15 mouse cellular contexts compared by ENCODE assay signal in genomic region chr9:110529002-110529737, GRCm38 (mm10). TPM values are rescaled to one million over a fixed set of nuclear protein-coding genes. Genes with fewer than 3 reads are reported as not detected.
DNase-seq lines count a peak whose midpoint lies in the region; ATAC-seq and TF ChIP-seq lines count a peak whose summit lies in the region.
"Had no signal": no experiment of that assay in that cellular context is flagged by ENCODE, and none has a peak within 500 bp of the region (broad histone marks: within the 10 kb centered on the region; RNA-seq: fewer than 3 reads in every experiment).

No protein-coding gene starts in this region.

- H3K9ac ChIP-seq in lung, embryonic 14.5 days, result no peak overlapping the region
- no peak overlapping the region for H3K9ac ChIP-seq in MEL (ENCODE audit: control insufficient read depth, low read depth, low read length, poor library complexity, severe bottlenecking)
- no peak overlapping the region for H3K9ac ChIP-seq in liver, postnatal 0 days (replicated peaks)
- H3K9ac ChIP-seq: forebrain, embryonic 12.5 days; hindbrain, embryonic 14.5 days; lung, embryonic 15.5 days; neural tube, embryonic 15.5 days had no signal

- TF ChIP-seq RAD21 in MEL (IDR thresholded peaks at IDR 0.05; ENCODE audit: low read depth, low read length), result no peak

- H3K4me1 ChIP-seq in lung, embryonic 14.5 days (ENCODE audit: insufficient read depth), result 0 out of 2 replicates have a peak, but pooled peaks cover 1% of the 10 kb centered on the region
- H3K4me1 ChIP-seq in lung, adult 2 months (ENCODE audit: control insufficient read depth, insufficient read depth, low read length), result peaks cover 11% of the 10 kb centered on the region
- peaks cover 7 to 10% of the 10 kb centered on the region in 2 experiments for H3K4me1 ChIP-seq in MEL (ENCODE audit: control insufficient read depth in 1 of 2, insufficient read depth in 2 of 2, low read length in 2 of 2)
- peaks cover 22% of the 10 kb centered on the region for H3K4me1 ChIP-seq in liver, postnatal 0 days (ENCODE audit: insufficient read depth)

- H3K4me2 ChIP-seq in lung, embryonic 14.5 days, result no peak overlapping the region
- no peak overlapping the region for H3K4me2 ChIP-seq in liver, postnatal 0 days (ENCODE audit: low read depth, low read length)
- H3K4me2 ChIP-seq: forebrain, embryonic 12.5 days; hindbrain, embryonic 14.5 days; lung, embryonic 15.5 days; neural tube, embryonic 15.5 days had no signal

- H3K36me3 ChIP-seq in lung, embryonic 14.5 days (ENCODE audit: insufficient read depth), result no peaks in the 10 kb centered on the region
- H3K36me3 ChIP-seq in MEL (ENCODE audit: control insufficient read depth in 1 of 2, insufficient read depth in 2 of 2, low read length in 2 of 2), result peaks cover 0 to 21% of the 10 kb centered on the region in 2 experiments; a peak in 2 of 4 replicates
- no peaks in the 10 kb centered on the region for H3K36me3 ChIP-seq in liver, postnatal 0 days (replicated peaks; ENCODE audit: insufficient read depth, low read length)
- H3K36me3 ChIP-seq: forebrain, embryonic 12.5 days; lung, embryonic 15.5 days; neural tube, embryonic 15.5 days had no signal

- peaks cover 21% of the 10 kb centered on the region for H3K79me2 ChIP-seq in MEL (ENCODE audit: control insufficient read depth, insufficient read depth, low read length, poor library complexity)

- TF ChIP-seq CTCF in lung, embryonic 14.5 days (IDR thresholded peaks at IDR 0.05; ENCODE audit: low read depth), result no peak
- TF ChIP-seq CTCF in lung, adult 2 months (IDR thresholded peaks at IDR 0.05; ENCODE audit: insufficient read depth, low read length), result no peak
- TF ChIP-seq CTCF in MEL (IDR thresholded peaks at IDR 0.05 in 2 of 3, conservative IDR thresholded peaks at IDR 0.05 in 1 of 3; ENCODE audit: control insufficient read depth in 1 of 3, insufficient read depth in 1 of 3, low read depth in 2 of 3, low read length in 3 of 3, poor library complexity in 1 of 3, severe bottlenecking in 1 of 3), result no peak
- TF ChIP-seq CTCF in liver, postnatal 0 days (IDR thresholded peaks at IDR 0.05; ENCODE audit: low read depth), result no peak

- ATAC-seq in lung, embryonic 14.5 days (ENCODE audit: insufficient read depth), result no peak
- ATAC-seq in liver, postnatal 0 days, result no peak

- 46% methylated on average over 9 of the region's 9 CpGs for WGBS in lung, embryonic 14.5 days
- WGBS in lung, adult 2 months, result 65% methylated on average over 9 of the region's 9 CpGs
- WGBS in liver, postnatal 0 days (ENCODE audit: insufficient replicate concordance), result 71% methylated on average over 9 of the region's 9 CpGs

- no peak overlapping the region for H3K4me3 ChIP-seq in lung, embryonic 14.5 days (ENCODE audit: low read depth, low read length)
- no peak overlapping the region for H3K4me3 ChIP-seq in lung, adult 2 months (replicated peaks; ENCODE audit: extremely low read depth, low read depth, low read length)
- H3K4me3 ChIP-seq in MEL (ENCODE audit: control insufficient read depth in 1 of 2, insufficient read depth in 1 of 2, low read depth in 2 of 2, low read length in 2 of 2), result no peak overlapping the region
- H3K4me3 ChIP-seq in liver, postnatal 0 days (ENCODE audit: low read depth, low read length), result no peak overlapping the region
- H3K4me3 ChIP-seq: forebrain, embryonic 12.5 days; lung, embryonic 15.5 days; neural tube, embryonic 15.5 days had no signal

- H3K27ac ChIP-seq in lung, embryonic 14.5 days (ENCODE audit: low read depth), result no peak overlapping the region
- no peak overlapping the region for H3K27ac ChIP-seq in MEL (ENCODE audit: control insufficient read depth, low read depth, low read length)
- no peak overlapping the region for H3K27ac ChIP-seq in liver, postnatal 0 days (ENCODE audit: low read depth)
- H3K27ac ChIP-seq: forebrain, embryonic 12.5 days; hindbrain, embryonic 14.5 days; lung, embryonic 15.5 days; neural tube, embryonic 15.5 days had no signal

- no peaks in the 10 kb centered on the region for H3K27me3 ChIP-seq in lung, embryonic 14.5 days (ENCODE audit: insufficient read depth, low read length)
- H3K27me3 ChIP-seq in MEL (ENCODE audit: control insufficient read depth in 1 of 2, insufficient read depth in 2 of 2, low read length in 2 of 2), result no peaks in the 10 kb centered on the region
- no peaks in the 10 kb centered on the region for H3K27me3 ChIP-seq in liver, postnatal 0 days (ENCODE audit: insufficient read depth, low read length)
- H3K27me3 ChIP-seq: forebrain, embryonic 12.5 days; lung, embryonic 15.5 days; neural tube, embryonic 15.5 days had no signal

- TF ChIP-seq EP300 in MEL (IDR thresholded peaks at IDR 0.05; ENCODE audit: low read depth in 1 of 2, low read length in 2 of 2), result no peak
- no peak for TF ChIP-seq EP300 in liver, postnatal 0 days (IDR thresholded peaks at IDR 0.05; ENCODE audit: low read depth)

- H3K9me3 ChIP-seq in lung, embryonic 14.5 days (ENCODE audit: low read depth, low read length), result no peaks in the 10 kb centered on the region
- no peaks in the 10 kb centered on the region for H3K9me3 ChIP-seq in MEL (replicated peaks; ENCODE audit: insufficient read depth, low read length)
- H3K9me3 ChIP-seq in liver, postnatal 0 days (ENCODE audit: low read length), result no peaks in the 10 kb centered on the region
- H3K9me3 ChIP-seq: forebrain, embryonic 12.5 days; lung, embryonic 15.5 days; neural tube, embryonic 15.5 days had no signal

- DNase-seq in lung, embryonic 14.5 days, result peak; percentile 9
- DNase-seq in lung, adult 2 months, result no peak
- peak; percentile 39 for DNase-seq in MEL (ENCODE audit: low read depth, low spot score)
- DNase-seq in embryo, embryonic 9.5 days (ENCODE audit: extremely low spot score), result peak; percentile 11
- peak; percentile 19 for DNase-seq in liver, postnatal 0 days
- no peak for DNase-seq in left cerebral cortex, adult 11 months (ENCODE audit: low spot score)
- no peak for DNase-seq in layer of hippocampus, postnatal 36 days
- DNase-seq: adrenal gland, postnatal 14 days; cerebellum, adult 8-10 months; gastrocnemius, postnatal 25 days; thymus, postnatal 25 days had no signal

- TF ChIP-seq POLR2A in lung, adult 2 months (IDR thresholded peaks at IDR 0.05; ENCODE audit: borderline replicate concordance, extremely low read depth, low read depth, low read length), result no peak
- no peak for TF ChIP-seq POLR2A in MEL (IDR thresholded peaks at IDR 0.05; ENCODE audit: control insufficient read depth in 1 of 2, insufficient read depth in 1 of 2, low read depth in 1 of 2, low read length in 2 of 2, poor library complexity in 1 of 2)

TF ChIP-seq in MEL, 35 proteins besides CTCF, POLR2A, EP300 and RAD21:
- 0 out of 2 replicates have a peak, but pooled peaks have one; percentile 31 for TF ChIP-seq ZMIZ1 (IDR thresholded peaks at IDR 0.05; ENCODE audit: low read depth, low read length)
- no peak for TF ChIP-seq MYC (IDR thresholded peaks at IDR 0.05; ENCODE audit: low read depth, low read length)
- TF ChIP-seq ZNF384 (IDR thresholded peaks at IDR 0.05; ENCODE audit: low read depth, low read length), result 0 out of 2 replicates have a peak, but pooled peaks have one; percentile 48

RNA-seq across cellular contexts. Expression of gene Setd2, which starts 3.2 kb away (rescaled TPM):
- 51.4 and 55.6 TPM in 2 replicates for polyA plus RNA-seq in lung, embryonic 14.5 days (2014; fragmentation: Nextera tagmentation; extraction: Ambion mirVana)
- 34.6 and 42.6 TPM in 2 replicates for polyA plus RNA-seq in lung, adult 2 months (2012; rRNA removed)
- total RNA-seq in MEL (2012; rRNA removed), result 28.2 and 36.8 TPM in 2 replicates
- 100 to 1,000 TPM in 1 of 2 experiments, 10 to 100 TPM in 1; 59.2 to 105 TPM for polyA plus RNA-seq in MEL (2012; ENCODE audit: insufficient read depth in 1 of 2, insufficient read length in 2 of 2, low read depth in 1 of 2, low replicate concordance in 2 of 2, missing spikeins in 1 of 2)
- 9.6 and 10.1 TPM in 2 replicates for polyA plus RNA-seq in liver, postnatal 0 days (2015; fragmentation: Nextera tagmentation; extraction: Ambion mirVana)
- total RNA-seq in layer of hippocampus, postnatal 36 days (2021), result 10 to 100 TPM; 62.6 to 67.6 TPM

RNA-seq across cellular contexts. Expression of gene Kif9, which starts 52.4 kb away (rescaled TPM):
- polyA plus RNA-seq in lung, embryonic 14.5 days (2014; fragmentation: Nextera tagmentation; extraction: Ambion mirVana), result 0.88 and 1.8 TPM in 2 replicates
- 2.9 and 5.8 TPM in 2 replicates for polyA plus RNA-seq in lung, adult 2 months (2012; rRNA removed)
- total RNA-seq in MEL (2012; rRNA removed), result 0.33 and 0.54 TPM in 2 replicates
- polyA plus RNA-seq in MEL (2012; ENCODE audit: insufficient read depth in 1 of 2, insufficient read length in 2 of 2, low read depth in 1 of 2, low replicate concordance in 2 of 2, missing spikeins in 1 of 2), result under 1 TPM in 1 of 2 experiments, not detected in 1; 0.72 TPM
- 0.09 and 0.53 TPM in 2 replicates for polyA plus RNA-seq in liver, postnatal 0 days (2015; fragmentation: Nextera tagmentation; extraction: Ambion mirVana)
- total RNA-seq in layer of hippocampus, postnatal 36 days (2021), result 1 to 10 TPM; 3.0 to 3.8 TPM

RNA-seq across cellular contexts. Expression of gene Klhl18, which starts 52.7 kb away (rescaled TPM):
- 8.9 and 9.7 TPM in 2 replicates for polyA plus RNA-seq in lung, embryonic 14.5 days (2014; fragmentation: Nextera tagmentation; extraction: Ambion mirVana)
- 19.2 and 21.1 TPM in 2 replicates for polyA plus RNA-seq in lung, adult 2 months (2012; rRNA removed)
- total RNA-seq in MEL (2012; rRNA removed), result 3.8 TPM in 2 replicates
- polyA plus RNA-seq in MEL (2012; ENCODE audit: insufficient read depth in 1 of 2, insufficient read length in 2 of 2, low read depth in 1 of 2, low replicate concordance in 2 of 2, missing spikeins in 1 of 2), result 1 to 10 TPM in 1 of 2 experiments, not detected in 1; 6.9 TPM
- polyA plus RNA-seq in liver, postnatal 0 days (2015; fragmentation: Nextera tagmentation; extraction: Ambion mirVana), result 1.4 and 1.5 TPM in 2 replicates
- total RNA-seq in layer of hippocampus, postnatal 36 days (2021), result 10 to 100 TPM; 24.0 to 25.8 TPM

Comparison
In these comparisons a context has a peak if more than half of its experiments do, and no peak if none do; other contexts are left out.
1. DNase-seq: peak in lung, embryonic 14.5 days (single experiment), MEL (single experiment), embryo, embryonic 9.5 days (single experiment) and liver, postnatal 0 days (single experiment); none in lung, adult 2 months (single experiment), left cerebral cortex, adult 11 months (single experiment) and layer of hippocampus, postnatal 36 days (0 of 2).